19 mouse cellular contexts compared by ENCODE assay signal in the genomic region with DNA sequence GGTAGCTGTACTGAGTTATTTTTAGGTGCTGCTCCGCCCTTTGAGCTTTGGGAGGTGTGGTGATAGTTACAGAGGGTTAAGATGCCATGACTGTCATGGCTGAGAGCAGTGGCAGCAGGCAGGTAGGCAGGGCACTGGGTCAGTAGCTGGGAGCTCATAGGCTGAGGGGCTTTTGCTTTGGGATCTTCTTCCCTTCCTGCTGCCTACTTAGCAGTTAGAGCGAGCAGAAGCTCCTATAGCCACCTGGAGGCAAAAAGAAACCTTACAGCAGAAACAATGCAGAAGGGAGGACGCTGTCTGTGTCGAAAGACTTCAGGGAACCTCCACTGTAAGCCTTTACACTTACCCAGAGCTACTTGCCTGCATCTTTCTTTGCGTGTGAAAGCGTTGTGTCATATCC. TPM values are rescaled to one million over a fixed set of nuclear protein-coding genes. Genes with fewer than 3 reads are reported as not detected.
DNase-seq lines count a peak whose midpoint lies in the region; ATAC-seq lines count a peak whose summit lies in the region.
"Had no signal": no experiment of that assay in that cellular context is flagged by ENCODE, and none has a peak within 500 bp of the region (broad histone marks: within the 10 kb centered on the region; RNA-seq: fewer than 3 reads in every experiment).

No protein-coding gene starts in this region.

- no peaks in the 10 kb centered on the region for H3K27me3 ChIP-seq in forebrain, embryonic 10.5 days (ENCODE audit: poor library complexity, severe bottlenecking)
- H3K27me3 ChIP-seq: kidney, embryonic 15.5 days; liver, embryonic 15.5 days had no signal

- H3K36me3 ChIP-seq in forebrain, embryonic 10.5 days (replicated peaks), result no peaks in the 10 kb centered on the region
- H3K36me3 ChIP-seq: kidney, embryonic 15.5 days; liver, embryonic 15.5 days had no signal

- H3K9me3 ChIP-seq in forebrain, embryonic 10.5 days, result no peaks in the 10 kb centered on the region
- H3K9me3 ChIP-seq: kidney, embryonic 15.5 days; liver, embryonic 15.5 days had no signal

- H3K27ac ChIP-seq in forebrain, embryonic 10.5 days, result no peak overlapping the region
- H3K27ac ChIP-seq: kidney, embryonic 15.5 days; liver, embryonic 15.5 days; macrophage had no signal

- 0 out of 2 replicates have a peak, but pooled peaks have one; percentile 29 for ATAC-seq in common myeloid progenitor, adult 5-6 weeks (replicated peaks; ENCODE audit: low read depth, poor library complexity, severe bottlenecking)
- no peak for ATAC-seq in inflammation-experienced regulatory T-cells, adult 6 months

- 54% methylated on average over 6 of the region's 6 CpGs for WGBS in forebrain, embryonic 10.5 days

- H3K4me1 ChIP-seq in forebrain, embryonic 10.5 days, result no peaks in the 10 kb centered on the region
- H3K4me1 ChIP-seq: kidney, embryonic 15.5 days; liver, embryonic 15.5 days had no signal

- no peak overlapping the region for H3K4me3 ChIP-seq in forebrain, embryonic 10.5 days
- H3K4me3 ChIP-seq: kidney, embryonic 15.5 days; liver, embryonic 15.5 days had no signal

- DNase-seq in heart, adult 11 months, result peak; percentile 50
- DNase-seq in heart, adult 8-10 months (ENCODE audit: low spot score), result no peak
- DNase-seq in ES-CJ7 (ENCODE audit: low read depth, low spot score), result peak; percentile 62
- DNase-seq in retina, postnatal 1 day, result peak; percentile 5
- DNase-seq in forebrain, embryonic 10.5 days (ENCODE audit: extremely low spot score, low spot score), result no peak
- DNase-seq: adrenal gland, postnatal 14 days; B cell, adult 2 months; cerebellum, adult 11-12 months; cerebellum, postnatal 14 days; embryo, embryonic 11 days; gastrocnemius, postnatal 10 days; midbrain, embryonic 14.5 days; right cerebral cortex, postnatal 4 days; thymus, postnatal 25 days had no signal

RNA-seq across cellular contexts. Expression of a gene that starts 11.5 kb away (rescaled TPM):
- 100 to 1,000 TPM in 1 of 4 experiments, 10 to 100 TPM in 3; 90.7 to 106 (median 95.9) TPM for total RNA-seq in heart, adult 8-10 months (2022)
- 31.4 and 47.0 TPM in 2 replicates for total RNA-seq in common myeloid progenitor, adult 5-6 weeks (2017)
- 3.2 and 3.3 TPM in 2 replicates for polyA plus RNA-seq in forebrain, embryonic 10.5 days (2016; fragmentation: Nextera tagmentation; extraction: Ambion mirVana)
- 1 to 10 TPM; 7.1 to 8.4 (median 8.3) TPM for polyA plus RNA-seq in inflammation-experienced regulatory T-cells, adult 6 months (2017; shearing (Covaris generic))

RNA-seq across cellular contexts. Expression of a gene that starts 42.0 kb away (rescaled TPM):
- 10 to 100 TPM; 27.2 to 29.2 (median 28.2) TPM for total RNA-seq in heart, adult 8-10 months (2022)
- 18.2 and 21.0 TPM in 2 replicates for total RNA-seq in common myeloid progenitor, adult 5-6 weeks (2017)
- polyA plus RNA-seq in forebrain, embryonic 10.5 days (2016; fragmentation: Nextera tagmentation; extraction: Ambion mirVana), result 22.6 and 24.5 TPM in 2 replicates
- polyA plus RNA-seq in inflammation-experienced regulatory T-cells, adult 6 months (2017; shearing (Covaris generic)), result 10 to 100 TPM; 15.0 to 18.6 (median 17.1) TPM

Comparison
In these comparisons a context has a peak if more than half of its experiments do, and no peak if none do; other contexts are left out.
1. DNase-seq: peak in heart, adult 11 months (single experiment), ES-CJ7 (single experiment) and retina, postnatal 1 day (single experiment); none in heart, adult 8-10 months (single experiment) and forebrain, embryonic 10.5 days (single experiment).